Mouse (Mus musculus): ENCODE measurements around the gene Ssxb2. TPM values are rescaled to one million over a fixed set of nuclear protein-coding genes. Genes with fewer than 3 reads are reported as not detected.

Gene Ssxb2
- not detected in 2 replicates for polyA plus RNA-seq (2015; fragmentation: Nextera tagmentation; extraction: Ambion mirVana)

GRCm38 (mm10) chrX:8461626-8462025 is at the start of gene Ssxb2:
TSS of gene Ssxb2 (minus strand) at chrX:8461726.

GRCm38 (mm10) chrX:8413005-8413404 is 48.5 kb downstream of the Ssxb2 start, which contains the start of gene Ssxb1:
TSS of gene Ssxb1 (plus strand) at chrX:8413305.

Other genes starting within 250 kb of the Ssxb2 start
- gene Ftsj1, start 209.3 kb downstream of the Ssxb2 start, polyA plus RNA-seq (2015; fragmentation: Nextera tagmentation; extraction: Ambion mirVana) = 40.1 and 41.4 TPM in 2 replicates
- gene Slc38a5, start 190.6 kb downstream of the Ssxb2 start, polyA plus RNA-seq (2015; fragmentation: Nextera tagmentation; extraction: Ambion mirVana) = 21.8 and 27.1 TPM in 2 replicates
- not detected in 2 replicates for gene Ssxb10, start 134.3 kb downstream of the Ssxb2 start, polyA plus RNA-seq (2015; fragmentation: Nextera tagmentation; extraction: Ambion mirVana)
- not detected in 2 replicates for gene Ssxb9, start 94.7 kb downstream of the Ssxb2 start, polyA plus RNA-seq (2015; fragmentation: Nextera tagmentation; extraction: Ambion mirVana)
- gene Ssxb1, start 48.4 kb downstream of the Ssxb2 start, polyA plus RNA-seq (2015; fragmentation: Nextera tagmentation; extraction: Ambion mirVana) = not detected in 2 replicates
- gene Gm14459, start 63.2 kb upstream of the Ssxb2 start, polyA plus RNA-seq (2015; fragmentation: Nextera tagmentation; extraction: Ambion mirVana) = not detected in 2 replicates
- not detected in 2 replicates for gene Ssxb6, start 86.5 kb upstream of the Ssxb2 start, polyA plus RNA-seq (2015; fragmentation: Nextera tagmentation; extraction: Ambion mirVana)
- gene Ssxb3, start 130.1 kb upstream of the Ssxb2 start, polyA plus RNA-seq (2015; fragmentation: Nextera tagmentation; extraction: Ambion mirVana) = not detected in 2 replicates
- gene Ssxb8, start 229.1 kb upstream of the Ssxb2 start, polyA plus RNA-seq (2015; fragmentation: Nextera tagmentation; extraction: Ambion mirVana) = not detected in 2 replicates

All from neural tube, postnatal 0 days (tissue).